In genomic region chr3:108044394-108045140, GRCm38 (mm10) we compare ENCODE assay signal across 8 mouse cellular contexts. TPM values are rescaled to one million over a fixed set of nuclear protein-coding genes. Genes with fewer than 3 reads are reported as not detected.
A peak's percentile ranks its signal among the peaks of the same experiment; 100 is the strongest.
DNase-seq lines count a peak whose midpoint lies in the region; ATAC-seq lines count a peak whose summit lies in the region.

Gene Gstm4, minus strand, starts transcription at chr3:108044894.

- peak; percentile 59 for DNase-seq in WW6 (ENCODE audit: low read depth, low spot score)
- peak; percentile 46 to 68 for DNase-seq in cerebellum, postnatal 4 days (ENCODE audit: low spot score in 2 of 2)
- peak; percentile 84 to 88 for DNase-seq in frontal cortex, postnatal 36 days (ENCODE audit: low spot score in 2 of 2)
- peak; percentile 82 for DNase-seq in hindbrain, embryonic 14.5 days (ENCODE audit: low spot score)
- DNase-seq in layer of hippocampus, postnatal 25 days (ENCODE audit: extremely low spot score in 1 of 2, low spot score in 1 of 2): peak; percentile 73 to 80
- peak; percentile 86 for DNase-seq in lung, postnatal 14 days
- DNase-seq in ovary, postnatal 36 days (ENCODE audit: low spot score): peak; percentile 81
- DNase-seq in thymus, postnatal 14 days: peak; percentile 87

- no peaks in the 10 kb centered on the region for H3K36me3 ChIP-seq in hindbrain, embryonic 14.5 days (replicated peaks; ENCODE audit: control insufficient read depth, insufficient read depth)

- WGBS in hindbrain, embryonic 14.5 days: 6% methylated on average over 29 of the region's 29 CpGs

- H3K4me1 ChIP-seq in hindbrain, embryonic 14.5 days (replicated peaks; ENCODE audit: control insufficient read depth, insufficient read depth, low read length): peaks cover 11% of the 10 kb centered on the region

- peak within 1 kb of the TSS; percentile 81 for H3K9ac ChIP-seq in hindbrain, embryonic 14.5 days

- no peaks in the 10 kb centered on the region for H3K9me3 ChIP-seq in hindbrain, embryonic 14.5 days (ENCODE audit: control insufficient read depth, low read length)

- peak within 1 kb of the TSS; percentile 93 for H3K4me2 ChIP-seq in hindbrain, embryonic 14.5 days (replicated peaks)

- peak within 1 kb of the TSS; percentile 48 for H3K27ac ChIP-seq in hindbrain, embryonic 14.5 days

- no peaks in the 10 kb centered on the region for H3K27me3 ChIP-seq in hindbrain, embryonic 14.5 days (ENCODE audit: control insufficient read depth, insufficient read depth, low read length)

- H3K4me3 ChIP-seq in hindbrain, embryonic 14.5 days (replicated peaks; ENCODE audit: low read length): peak within 1 kb of the TSS; percentile 51

- peak; percentile 93 for ATAC-seq in hindbrain, embryonic 14.5 days (ENCODE audit: low FRiP score)

RNA-seq across cellular contexts. Expression of gene Gstm4, which starts in this region (rescaled TPM):
- 17.5 and 19.1 TPM in 2 replicates for polyA plus RNA-seq in hindbrain, embryonic 14.5 days (2014; fragmentation: Nextera tagmentation; extraction: Ambion mirVana)
- total RNA-seq in layer of hippocampus, postnatal 25 days (2021): 10 to 100 TPM; 12.0 to 12.1 TPM

Comparison
In these comparisons a context has a peak if more than half of its experiments do, and no peak if none do; other contexts are left out.
1. Peak in every context shown above with its lines: DNase-seq, ATAC-seq, H3K4me3 ChIP-seq and H3K27ac ChIP-seq.